Mouse (Mus musculus): Measurements from ENCODE around the gene Iglon5.

Iglon5 gene

DNA sequence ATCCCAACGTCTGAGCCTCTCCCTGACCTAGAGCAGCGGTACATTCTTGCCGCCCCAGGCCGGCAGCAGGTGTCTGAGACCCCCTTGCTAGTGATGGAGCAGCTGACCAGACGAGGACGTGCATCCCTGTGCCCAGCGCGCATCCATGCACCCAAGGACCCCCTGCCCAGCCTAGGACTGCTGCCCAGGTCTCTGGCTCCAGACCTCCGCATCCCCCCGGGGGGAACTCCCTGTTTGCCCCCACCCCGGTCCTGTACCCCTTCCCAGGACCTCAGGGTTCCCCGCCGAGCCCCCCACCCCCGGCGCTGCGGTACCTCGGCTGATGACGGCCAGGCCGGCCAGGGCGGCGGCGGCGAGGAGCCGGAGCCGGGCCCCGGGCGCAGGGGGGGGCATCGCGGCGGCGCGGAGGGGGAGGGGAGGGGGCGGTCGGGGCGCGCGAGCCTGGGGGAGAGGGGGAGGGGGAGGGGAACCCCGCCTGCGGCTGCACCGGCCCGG, at the start of gene Iglon5:
TSS of gene Iglon5 (minus strand) at position 445 of the 495 bp plus-strand sequence.
- no peak for DNase-seq (ENCODE audit: low spot score)

DNA sequence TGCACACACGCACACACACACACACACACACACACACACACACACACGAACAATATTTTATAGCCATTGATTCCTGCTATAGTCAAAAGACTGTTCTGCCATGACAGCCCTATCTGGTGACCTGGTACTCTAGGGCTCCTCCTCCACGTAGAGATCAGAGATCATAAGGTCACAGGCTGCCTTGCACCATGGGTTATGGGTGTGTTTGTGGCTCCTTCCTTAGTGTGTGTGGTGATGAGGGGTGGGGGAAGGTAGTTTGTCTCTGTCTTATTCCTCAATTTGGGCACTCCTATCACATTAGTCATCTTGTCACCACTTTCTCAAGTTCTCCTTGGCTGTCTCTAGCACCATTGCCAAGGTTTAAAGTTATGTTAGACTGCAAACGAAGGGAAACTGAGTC, 48.6 kb upstream of the Iglon5 start:
- no peak for DNase-seq (ENCODE audit: low spot score)

GRCm38 (mm10) chr7:43532936-43533505, 43.1 kb upstream of the Iglon5 start:
- no peak for DNase-seq (ENCODE audit: low spot score)

- no peak for DNase-seq (ENCODE audit: low spot score)
Measured at GRCm38 (mm10) chr7:43530216-43530785, 40.4 kb upstream of the Iglon5 start.

GRCm38 (mm10) chr7:43525313-43525712, 35.4 kb upstream of the Iglon5 start:
- no peak for DNase-seq (ENCODE audit: low spot score)

DNA sequence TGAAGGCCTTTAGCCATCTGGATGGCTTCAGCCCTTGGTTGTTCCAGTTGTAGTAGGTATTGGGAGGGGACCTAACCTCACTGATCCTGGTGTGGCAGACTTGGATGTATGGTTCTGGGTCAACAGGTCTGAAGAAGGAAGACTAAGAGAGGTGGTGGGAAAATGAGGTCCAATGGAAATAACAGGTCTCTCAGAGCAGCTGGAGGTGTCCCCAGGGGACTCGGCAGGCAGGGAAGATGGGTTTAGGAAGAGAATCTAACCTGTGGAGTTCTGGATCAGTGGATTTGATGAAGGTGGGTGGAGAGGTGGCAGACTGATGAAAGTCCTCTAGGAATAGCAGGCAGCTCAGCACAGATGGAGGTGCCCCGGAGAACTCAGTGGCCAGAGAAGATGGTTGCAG, 32.9 kb upstream of the Iglon5 start:
- DNase-seq (ENCODE audit: low spot score) = no peak

- no peak for DNase-seq (ENCODE audit: low spot score)
Measured at GRCm38 (mm10) chr7:43518341-43518740, 28.5 kb upstream of the Iglon5 start.

GRCm38 (mm10) chr7:43515076-43515475, 25.2 kb upstream of the Iglon5 start:
- no peak for DNase-seq (ENCODE audit: low spot score)

GRCm38 (mm10) chr7:43512519-43512918, 22.6 kb upstream of the Iglon5 start:
- DNase-seq (ENCODE audit: low spot score) = no peak

- DNase-seq (ENCODE audit: low spot score) = no peak
Measured at GRCm38 (mm10) chr7:43511707-43512478, 22.0 kb upstream of the Iglon5 start.

- DNase-seq (ENCODE audit: low spot score) = peak; percentile 13
Measured at GRCm38 (mm10) chr7:43495343-43496021, 5.6 kb upstream of the Iglon5 start.

DNA sequence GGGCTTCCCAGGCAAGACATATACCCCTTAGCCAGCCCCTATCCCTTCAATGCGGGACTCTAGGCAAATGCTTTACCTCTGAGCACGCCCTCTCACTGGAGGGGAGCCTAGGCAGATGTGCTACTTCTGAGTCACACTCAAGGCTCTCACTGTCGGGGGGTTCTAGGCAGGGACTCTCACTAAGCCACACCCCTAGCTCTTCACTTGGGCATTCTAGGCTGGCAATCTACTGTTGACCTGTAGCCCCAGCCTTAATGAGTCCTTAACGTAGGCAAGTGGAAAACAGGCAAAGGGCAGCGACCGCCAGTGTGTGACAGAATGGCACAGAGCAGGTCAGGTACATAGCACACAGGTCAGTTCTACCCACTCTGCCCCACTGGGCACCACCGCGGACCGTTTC, 986 bp upstream of the Iglon5 start:
- no peak for DNase-seq (ENCODE audit: low spot score)

- peak; percentile 24 for DNase-seq (ENCODE audit: low spot score)
Measured at GRCm38 (mm10) chr7:43490182-43490584, 308 bp upstream of the Iglon5 start.

DNA sequence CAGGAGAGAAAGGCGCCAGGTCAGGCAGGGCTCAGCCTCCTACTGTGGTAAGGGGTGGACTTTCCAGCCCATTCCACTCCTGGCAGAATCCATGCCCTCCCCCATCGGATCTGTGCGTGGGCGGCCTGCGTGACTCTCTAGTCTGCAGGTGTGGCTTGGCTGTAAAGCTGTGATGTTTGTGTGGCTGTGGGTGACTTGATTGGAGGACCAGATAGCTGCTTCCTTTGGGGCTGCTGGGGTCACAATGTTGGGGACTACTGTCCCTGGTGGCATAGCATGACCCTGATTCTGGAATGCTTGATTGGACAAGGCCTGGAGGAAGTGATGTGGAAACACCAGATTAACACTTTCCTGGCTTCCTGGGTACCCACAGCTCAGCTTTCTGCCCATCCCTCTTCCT, 1.2 kb downstream of the Iglon5 start:
- DNase-seq (ENCODE audit: low spot score) = no peak

GRCm38 (mm10) chr7:43483236-43483635, 6.6 kb downstream of the Iglon5 start:
- DNase-seq (ENCODE audit: low spot score) = no peak

DNA sequence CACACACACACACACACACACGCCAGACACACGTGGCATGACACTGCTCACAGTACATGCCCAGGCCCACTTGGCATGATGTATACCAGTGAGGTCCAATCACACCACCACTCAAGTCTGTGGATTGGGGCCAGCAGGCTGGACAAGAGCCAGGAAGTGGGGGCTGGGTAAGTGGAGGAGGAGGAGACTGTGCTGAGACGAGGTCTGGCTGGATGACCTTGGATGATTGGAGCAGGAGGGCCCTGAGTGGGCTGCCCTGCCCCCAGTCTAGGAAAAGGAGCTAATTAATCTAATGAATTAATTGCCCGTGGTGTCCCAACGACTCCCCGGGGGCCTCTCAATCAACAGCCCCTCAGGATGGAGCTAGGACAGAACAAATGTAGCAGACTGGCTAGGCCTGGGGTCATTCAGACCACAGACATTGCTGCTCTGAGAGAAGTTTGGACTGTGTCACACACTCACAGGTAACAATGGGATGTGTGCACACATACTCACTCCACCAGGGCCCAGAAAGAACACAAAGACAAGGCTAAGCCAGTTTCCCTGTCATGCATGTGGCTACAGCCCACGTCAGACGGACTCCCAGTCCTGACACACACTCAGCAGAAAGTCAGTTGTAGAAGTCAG, 7.7 kb downstream of the Iglon5 start:
- no peak for DNase-seq (ENCODE audit: low spot score)

- no peak for DNase-seq (ENCODE audit: low spot score)
Measured at GRCm38 (mm10) chr7:43481191-43481590, 8.7 kb downstream of the Iglon5 start.

GRCm38 (mm10) chr7:43476376-43476775, 13.5 kb downstream of the Iglon5 start:
- no peak for DNase-seq (ENCODE audit: low spot score)

- DNase-seq (ENCODE audit: low spot score) = no peak
Measured at GRCm38 (mm10) chr7:43475706-43476105, 14.2 kb downstream of the Iglon5 start.

DNA sequence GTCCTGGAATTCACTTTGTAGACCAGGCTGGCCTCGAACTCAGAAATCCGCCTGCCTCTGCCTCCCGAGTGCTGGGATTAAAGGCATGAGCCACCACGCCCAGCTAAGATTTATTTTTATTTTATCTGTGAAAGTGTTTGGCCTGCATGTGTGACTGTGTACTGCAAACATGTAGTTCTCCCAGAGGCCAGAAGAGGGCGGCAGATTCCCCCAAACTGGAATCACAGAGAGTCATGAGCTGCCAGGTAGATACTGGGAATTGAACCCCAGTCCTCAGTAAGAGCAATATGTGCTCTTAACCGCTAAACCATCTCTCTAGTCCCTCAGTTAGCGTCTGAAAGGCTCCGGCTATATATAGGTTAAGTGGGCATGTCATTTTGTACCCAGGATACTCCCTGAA, 19.5 kb downstream of the Iglon5 start:
- no peak for DNase-seq (ENCODE audit: low spot score)

DNA sequence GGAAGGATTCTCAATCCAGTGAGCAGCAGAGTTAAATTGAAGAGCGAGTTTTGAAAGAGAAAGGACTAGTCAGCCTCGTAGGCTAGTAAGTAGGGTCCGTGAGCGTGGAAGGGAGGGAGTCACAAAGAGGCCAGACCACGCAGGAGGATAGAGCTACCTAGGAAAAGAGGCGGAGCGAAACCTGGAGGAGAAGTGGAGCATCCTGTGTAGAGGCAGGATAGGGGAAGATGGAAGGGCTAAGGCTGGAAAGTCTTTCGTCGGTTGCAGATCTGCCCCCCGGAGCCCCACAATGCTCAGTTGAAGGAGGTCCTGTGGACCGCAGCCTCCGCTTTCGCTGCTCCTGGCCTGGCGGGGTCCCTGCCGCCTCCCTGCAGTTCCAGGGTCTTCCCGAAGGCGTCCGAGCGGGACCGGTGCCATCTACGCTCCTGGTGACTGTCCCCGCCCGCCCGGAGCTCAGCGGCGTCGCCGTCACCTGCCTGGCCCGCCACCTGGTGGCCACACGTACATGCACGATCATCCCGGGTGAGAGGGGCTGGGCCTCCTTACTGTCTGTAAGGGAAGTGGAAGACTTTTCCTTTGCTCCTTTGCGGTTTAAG, 23.7 kb downstream of the Iglon5 start:
- peak; percentile 75 for DNase-seq (ENCODE audit: low spot score)
